Mouse (Mus musculus) ES-E14 (cell line): ENCODE measurements at regions not wholly inside any gene's neighbourhood (a gene's known extent, or its start where the extent isn't known, plus 50 kb on each side); places are given as distances from the start of the nearest gene placed in this dataset.

Experiments used
- CHD2 ChIP-seq: IDR thresholded peaks from 2 replicates; pipeline ENCODE4 v1.6.1; 2014; ENCODE audit warnings: mild to moderate bottlenecking, low read depth, low read length, inconsistent platforms
- HCFC1 ChIP-seq: IDR thresholded peaks from 2 replicates; pipeline ENCODE4 v1.6.1; 2012; ENCODE audit warnings: low read length, inconsistent platforms, borderline replicate concordance; ENCODE audit not compliant: insufficient read depth
- MAFK ChIP-seq: IDR thresholded peaks from 2 replicates; pipeline ENCODE4 v1.6.1; 2014; ENCODE audit warnings: mild to moderate bottlenecking, low read depth, low read length, inconsistent platforms; ENCODE audit not compliant: insufficient read depth
- ZC3H11A ChIP-seq: IDR thresholded peaks from 2 replicates; pipeline ENCODE4 v1.6.1; 2012; ENCODE audit warnings: low read depth, mild to moderate bottlenecking, inconsistent platforms, low read length, borderline replicate concordance
- ZNF384 ChIP-seq: IDR thresholded peaks from 2 replicates; pipeline ENCODE4 v1.6.1; 2012; ENCODE audit warnings: low read depth, low read length, inconsistent platforms

- TF ChIP-seq HCFC1 (no peak), ZNF384 (no peak), CHD2 (no peak), MAFK (no peak), ZC3H11A (no peak)
Measured at GRCm38 (mm10) chr19:14873986-14874385, 276.1 kb upstream of the Tle4 start.
